Mouse (Mus musculus) midbrain, embryonic 16.5 days (tissue): ENCODE results near the gene Ebf4. TPM values are rescaled to one million over a fixed set of nuclear protein-coding genes. Genes with fewer than 3 reads are reported as not detected.

Experiments used
- polyA plus RNA-seq: library from polyadenylated mRNA; unstranded; fragments of >200 nt; fragmentation: Nextera tagmentation; extraction: Ambion mirVana; gene quantifications from 2 replicates; pipeline ENCODE4 v1.2.1, GENCODE M21; 2015

The Ebf4 gene
- polyA plus RNA-seq, 1 experiment from 2014 or later = 4.6 TPM

Other genes with a start within 250 kb of the Ebf4 start
- 0.65 and 0.75 TPM in 2 replicates for gene Tgm6, start 182.8 kb upstream of the Ebf4 start, polyA plus RNA-seq
- 286 and 305 TPM in 2 replicates for gene Snrpb, start 115.8 kb upstream of the Ebf4 start, polyA plus RNA-seq
- not detected in 2 replicates for gene Tmc2, start 100.0 kb upstream of the Ebf4 start, polyA plus RNA-seq
- gene Nop56, start 20.7 kb upstream of the Ebf4 start, polyA plus RNA-seq = 237 and 239 TPM in 2 replicates
- 170 and 186 TPM in 2 replicates for gene Idh3b, start 10.6 kb upstream of the Ebf4 start, polyA plus RNA-seq
- gene Cpxm1, start 102.4 kb downstream of the Ebf4 start, polyA plus RNA-seq = 20.7 and 26.2 TPM in 2 replicates
- gene Gm28372, start 110.1 kb downstream of the Ebf4 start, polyA plus RNA-seq = 0.14 TPM in 1 of 2 replicates, not detected in the other
- gene 1700020A23Rik, start 110.1 kb downstream of the Ebf4 start, polyA plus RNA-seq = 0.51 TPM in 1 of 2 replicates, not detected in the other
- 0.21 TPM in 1 of 2 replicates, not detected in the other for gene Tmem239, start 111.3 kb downstream of the Ebf4 start, polyA plus RNA-seq
- 99.2 and 110 TPM in 2 replicates for gene Vps16, start 129.2 kb downstream of the Ebf4 start, polyA plus RNA-seq
- 15.4 and 15.7 TPM in 2 replicates for gene Pced1a, start 129.5 kb downstream of the Ebf4 start, polyA plus RNA-seq
- gene Ptpra, start 155.1 kb downstream of the Ebf4 start, polyA plus RNA-seq = 137 and 144 TPM in 2 replicates